Comparison of ENCODE assay signal across 15 mouse cellular contexts in genomic region chr10:77074276-77074974, GRCm38 (mm10). TPM values are rescaled to one million over a fixed set of nuclear protein-coding genes. Genes with fewer than 3 reads are reported as not detected.
DNase-seq lines count a peak whose midpoint lies in the region; ATAC-seq and TF ChIP-seq lines count a peak whose summit lies in the region.
"Had no signal": no experiment of that assay in that cellular context is flagged by ENCODE, and none has a peak within 500 bp of the region (broad histone marks: within the 10 kb centered on the region; RNA-seq: fewer than 3 reads in every experiment).

No protein-coding gene starts in this region.

- H3K9ac ChIP-seq in forebrain, embryonic 14.5 days (ENCODE audit: low read length), result no peak overlapping the region
- H3K9ac ChIP-seq in hindbrain, postnatal 0 days (replicated peaks; ENCODE audit: low read length), result no peak overlapping the region
- no peak overlapping the region for H3K9ac ChIP-seq in hindbrain, embryonic 11.5 days (ENCODE audit: low read depth, low read length)
- H3K9ac ChIP-seq in intestine, embryonic 16.5 days (ENCODE audit: low read depth, low read length), result no peak overlapping the region
- H3K9ac ChIP-seq: embryonic facial prominence, embryonic 13.5 days; midbrain, embryonic 12.5 days; neural tube, embryonic 12.5 days had no signal

- H3K27me3 ChIP-seq in forebrain, embryonic 14.5 days (replicated peaks; ENCODE audit: control insufficient read depth, insufficient read depth, low read length), result no peaks in the 10 kb centered on the region
- no peaks in the 10 kb centered on the region for H3K27me3 ChIP-seq in forebrain, embryonic 10.5 days (ENCODE audit: poor library complexity, severe bottlenecking)
- H3K27me3 ChIP-seq in hindbrain, postnatal 0 days (ENCODE audit: insufficient read depth, low read length), result no peaks in the 10 kb centered on the region
- H3K27me3 ChIP-seq in hindbrain, embryonic 11.5 days (ENCODE audit: control insufficient read depth, insufficient read depth, low read length), result no peaks in the 10 kb centered on the region
- H3K27me3 ChIP-seq in intestine, embryonic 16.5 days (replicated peaks; ENCODE audit: control insufficient read depth, insufficient read depth, low read length), result no peaks in the 10 kb centered on the region
- H3K27me3 ChIP-seq: embryonic facial prominence, embryonic 13.5 days; midbrain, embryonic 12.5 days; neural tube, embryonic 12.5 days had no signal

- H3K4me3 ChIP-seq in forebrain, embryonic 14.5 days (ENCODE audit: low read depth, low read length), result no peak overlapping the region
- no peak overlapping the region for H3K4me3 ChIP-seq in forebrain, embryonic 10.5 days
- H3K4me3 ChIP-seq in hindbrain, postnatal 0 days (ENCODE audit: low read length), result no peak overlapping the region
- H3K4me3 ChIP-seq in hindbrain, embryonic 11.5 days (ENCODE audit: low read depth, low read length), result no peak overlapping the region
- no peak overlapping the region for H3K4me3 ChIP-seq in intestine, embryonic 16.5 days (ENCODE audit: low read length)
- H3K4me3 ChIP-seq: embryonic facial prominence, embryonic 13.5 days; midbrain, embryonic 12.5 days; neural tube, embryonic 12.5 days had no signal

- peak; percentile 49 for DNase-seq in forebrain, embryonic 14.5 days (ENCODE audit: low spot score)
- no peak for DNase-seq in forebrain, embryonic 10.5 days (ENCODE audit: extremely low spot score, low spot score)
- peak; percentile 56 for DNase-seq in hindbrain, postnatal 0 days (ENCODE audit: low spot score)
- no peak for DNase-seq in hindbrain, embryonic 11.5 days (ENCODE audit: low spot score)
- DNase-seq in brain, adult 2 months (ENCODE audit: low read depth, low spot score), result peak; percentile 85
- peak; percentile 76 to 80 for DNase-seq in cerebellum, postnatal 10 days
- DNase-seq in frontal cortex, postnatal 25 days (ENCODE audit: low spot score in 2 of 2), result no peak
- DNase-seq: heart, postnatal 36 days; kidney, adult 11 months; kidney, postnatal 14 days; lung, postnatal 4 days had no signal

- H3K27ac ChIP-seq in forebrain, embryonic 14.5 days (ENCODE audit: low read depth, low read length), result no peak overlapping the region
- no peak overlapping the region for H3K27ac ChIP-seq in forebrain, embryonic 10.5 days
- H3K27ac ChIP-seq in hindbrain, postnatal 0 days, result no peak overlapping the region
- H3K27ac ChIP-seq in hindbrain, embryonic 11.5 days (ENCODE audit: low read depth, low read length), result no peak overlapping the region
- no peak overlapping the region for H3K27ac ChIP-seq in intestine, embryonic 16.5 days (ENCODE audit: low read length)
- H3K27ac ChIP-seq: embryonic facial prominence, embryonic 13.5 days; midbrain, embryonic 12.5 days; neural tube, embryonic 12.5 days had no signal

- no peaks in the 10 kb centered on the region for H3K9me3 ChIP-seq in forebrain, embryonic 14.5 days (replicated peaks; ENCODE audit: control insufficient read depth, low read length)
- no peaks in the 10 kb centered on the region for H3K9me3 ChIP-seq in forebrain, embryonic 10.5 days
- H3K9me3 ChIP-seq in hindbrain, postnatal 0 days (ENCODE audit: low read length), result no peaks in the 10 kb centered on the region
- H3K9me3 ChIP-seq in hindbrain, embryonic 11.5 days (ENCODE audit: control insufficient read depth, low read length), result no peaks in the 10 kb centered on the region
- no peaks in the 10 kb centered on the region for H3K9me3 ChIP-seq in intestine, embryonic 16.5 days (ENCODE audit: control insufficient read depth, low read length)
- H3K9me3 ChIP-seq: embryonic facial prominence, embryonic 13.5 days; midbrain, embryonic 12.5 days; neural tube, embryonic 12.5 days had no signal

- no peak for ATAC-seq in forebrain, embryonic 14.5 days
- no peak for ATAC-seq in hindbrain, postnatal 0 days
- no peak for ATAC-seq in hindbrain, embryonic 11.5 days (ENCODE audit: low FRiP score)
- ATAC-seq in intestine, embryonic 16.5 days, result no peak

- H3K36me3 ChIP-seq in forebrain, embryonic 14.5 days (ENCODE audit: control insufficient read depth, insufficient read depth, low read length), result peaks cover 5% of the 10 kb centered on the region; the same call in 1 of the 2 replicates
- peaks cover 98% of the 10 kb centered on the region for H3K36me3 ChIP-seq in forebrain, embryonic 10.5 days (replicated peaks)
- H3K36me3 ChIP-seq in hindbrain, postnatal 0 days (ENCODE audit: insufficient read depth, low read length), result no peaks in the 10 kb centered on the region
- H3K36me3 ChIP-seq in hindbrain, embryonic 11.5 days (ENCODE audit: control insufficient read depth, insufficient read depth, low read length), result 0 out of 2 replicates have a peak, but pooled peaks cover 2% of the 10 kb centered on the region
- no peaks in the 10 kb centered on the region for H3K36me3 ChIP-seq in intestine, embryonic 16.5 days (ENCODE audit: control insufficient read depth, insufficient read depth, low read length)
- H3K36me3 ChIP-seq: embryonic facial prominence, embryonic 13.5 days had no signal

- H3K4me1 ChIP-seq in forebrain, embryonic 14.5 days (ENCODE audit: control insufficient read depth, insufficient read depth, low read length), result no peaks in the 10 kb centered on the region
- H3K4me1 ChIP-seq in forebrain, embryonic 10.5 days, result no peaks in the 10 kb centered on the region
- no peaks in the 10 kb centered on the region for H3K4me1 ChIP-seq in hindbrain, postnatal 0 days (ENCODE audit: insufficient read depth, low read length)
- no peaks in the 10 kb centered on the region for H3K4me1 ChIP-seq in hindbrain, embryonic 11.5 days (replicated peaks; ENCODE audit: control insufficient read depth, insufficient read depth, low read length)
- H3K4me1 ChIP-seq in intestine, embryonic 16.5 days (ENCODE audit: control insufficient read depth, insufficient read depth, low read length), result peaks cover 5% of the 10 kb centered on the region; the same call in 1 of the 2 replicates
- H3K4me1 ChIP-seq: embryonic facial prominence, embryonic 13.5 days; midbrain, embryonic 12.5 days; neural tube, embryonic 12.5 days had no signal

- WGBS in forebrain, embryonic 14.5 days, result 87% methylated on average over 4 of the region's 4 CpGs
- 84% methylated on average over 4 of the region's 4 CpGs for WGBS in forebrain, embryonic 10.5 days
- 71% methylated on average over 4 of the region's 4 CpGs for WGBS in hindbrain, postnatal 0 days
- WGBS in hindbrain, embryonic 11.5 days, result 82% methylated on average over 4 of the region's 4 CpGs
- 88% methylated on average over 4 of the region's 4 CpGs for WGBS in intestine, embryonic 16.5 days

- H3K4me2 ChIP-seq in forebrain, embryonic 14.5 days (ENCODE audit: low read length), result no peak overlapping the region
- no peak overlapping the region for H3K4me2 ChIP-seq in hindbrain, postnatal 0 days (ENCODE audit: low read depth, low read length)
- H3K4me2 ChIP-seq in hindbrain, embryonic 11.5 days (replicated peaks; ENCODE audit: low read depth, low read length), result no peak overlapping the region
- H3K4me2 ChIP-seq in intestine, embryonic 16.5 days (ENCODE audit: low read depth, low read length), result no peak overlapping the region
- H3K4me2 ChIP-seq: embryonic facial prominence, embryonic 13.5 days; midbrain, embryonic 12.5 days; neural tube, embryonic 12.5 days had no signal

- no peak for TF ChIP-seq CTCF in hindbrain, postnatal 0 days (IDR thresholded peaks at IDR 0.05; ENCODE audit: low read depth)

RNA-seq across cellular contexts. Expression of gene Slc19a1, which starts 42.4 kb away (rescaled TPM):
- polyA plus RNA-seq in forebrain, embryonic 14.5 days (2014; fragmentation: Nextera tagmentation; extraction: Ambion mirVana), result 33.1 and 38.0 TPM in 2 replicates
- 37.1 and 44.4 TPM in 2 replicates for polyA plus RNA-seq in forebrain, embryonic 10.5 days (2016; fragmentation: Nextera tagmentation; extraction: Ambion mirVana)
- total RNA-seq in hindbrain, postnatal 0 days (2014; rRNA removed), result 41.6 and 49.8 TPM in 2 replicates
- polyA plus RNA-seq in hindbrain, postnatal 0 days (2015; fragmentation: Nextera tagmentation; extraction: Ambion mirVana), result 45.5 and 48.6 TPM in 2 replicates
- 23.2 and 24.5 TPM in 2 replicates for polyA plus RNA-seq in hindbrain, embryonic 11.5 days (2014; fragmentation: Nextera tagmentation; extraction: Ambion mirVana)
- polyA plus RNA-seq in intestine, embryonic 16.5 days (2015; fragmentation: Nextera tagmentation; extraction: Ambion mirVana), result 65.3 and 73.7 TPM in 2 replicates

Comparison
In these comparisons a context has a peak if more than half of its experiments do, and no peak if none do; other contexts are left out.
1. DNase-seq: peak in forebrain, embryonic 14.5 days (single experiment), hindbrain, postnatal 0 days (single experiment), brain, adult 2 months (single experiment) and cerebellum, postnatal 10 days (2 of 2); none in forebrain, embryonic 10.5 days (single experiment), hindbrain, embryonic 11.5 days (single experiment) and frontal cortex, postnatal 25 days (0 of 2).